Mouse (Mus musculus): ENCODE results near the gene Wbp1. TPM values are rescaled to one million over a fixed set of nuclear protein-coding genes. Genes with fewer than 3 reads are reported as not detected.
A peak's percentile ranks its signal among the peaks of the same experiment; 100 is the strongest.

Wbp1 gene
- total and polyA plus RNA-seq, 3 experiments, result 42.4 to 72.8 TPM; not detected in 1

- TF ChIP-seq E2F4 (IDR thresholded peaks at IDR 0.05; ENCODE audit: borderline replicate concordance, low read depth, low read length) (peak; percentile 66; the same call in 1 of the 2 replicates), MAZ (IDR thresholded peaks at IDR 0.05; ENCODE audit: low read depth, low read length) (peak; percentile 74), TCF12 (IDR thresholded peaks at IDR 0.05; ENCODE audit: low read depth, low read length) (no peak), POLR2AphosphoS5 (IDR thresholded peaks at IDR 0.05; ENCODE audit: borderline replicate concordance, low read depth, low read length) (no peak), POLR2A (IDR thresholded peaks at IDR 0.05; ENCODE audit: control insufficient read depth in 1 of 2, insufficient read depth in 1 of 2, low read depth in 1 of 2, low read length in 2 of 2, poor library complexity in 1 of 2) (peak in 1 of 2 experiments; percentile 65; a peak in 1 of 4 replicates), JUND (IDR thresholded peaks at IDR 0.05; ENCODE audit: low read depth, low read length) (no peak), USF2 (IDR thresholded peaks at IDR 0.05; ENCODE audit: borderline replicate concordance in 1 of 2, insufficient read depth in 1 of 2, low read depth in 1 of 2, low read length in 2 of 2) (no peak), MEF2A (IDR thresholded peaks at IDR 0.05; ENCODE audit: extremely low read depth, insufficient replicate concordance, low read depth, low read length, poor library complexity, severe bottlenecking) (no peak), UBTF (IDR thresholded peaks at IDR 0.05; ENCODE audit: borderline replicate concordance, insufficient read depth, low read depth, low read length) (no peak)
These were observed 43.0 kb downstream of the Wbp1 start (continued) for GRCm38 (mm10) chr6:83078324-83078858.

GRCm38 (mm10) chr6:83077630-83078323, 43.6 kb downstream of the Wbp1 start, which contains the start of gene Pcgf1:
Gene Pcgf1, plus strand, starts transcription at chr6:83077869.
- TF ChIP-seq UBTF (IDR thresholded peaks at IDR 0.05; ENCODE audit: borderline replicate concordance, insufficient read depth, low read depth, low read length) (peak; percentile 78; the same call in 1 of the 2 replicates), MXI1 (IDR thresholded peaks at IDR 0.05; ENCODE audit: low read depth, low read length) (peak; percentile 34; the same call in 1 of the 2 replicates), NRF1 (IDR thresholded peaks at IDR 0.05; ENCODE audit: insufficient read depth, low read depth, low read length, poor library complexity, severe bottlenecking) (peak; percentile 25; the same call in 1 of the 2 replicates), HCFC1 (IDR thresholded peaks at IDR 0.05; ENCODE audit: low read depth, low read length) (0 out of 2 replicates have a peak, but pooled peaks have one; percentile 43), POLR2AphosphoS2 (IDR thresholded peaks at IDR 0.05; ENCODE audit: low read length) (no peak), POLR2A (IDR thresholded peaks at IDR 0.05; ENCODE audit: control insufficient read depth in 1 of 2, insufficient read depth in 1 of 2, low read depth in 1 of 2, low read length in 2 of 2, poor library complexity in 1 of 2) (no peak; a peak in 1 of 4 replicates)
- peak; percentile 57 for DNase-seq (ENCODE audit: low read depth, low spot score)
- Histone ChIP-seq H3K27me3 (ENCODE audit: control insufficient read depth in 1 of 2, insufficient read depth in 2 of 2, low read length in 2 of 2) (no peaks in the 10 kb centered on the region), H3K4me1 (ENCODE audit: control insufficient read depth in 1 of 2, insufficient read depth in 2 of 2, low read length in 2 of 2) (peaks cover 0 to 13% of the 10 kb centered on the region in 2 experiments; a peak in 2 of 4 replicates), H3K4me3 (ENCODE audit: control insufficient read depth in 1 of 2, insufficient read depth in 1 of 2, low read depth in 2 of 2, low read length in 2 of 2) (peak within 1 kb of the TSS; percentile 78 to 88), H3K36me3 (ENCODE audit: control insufficient read depth in 1 of 2, insufficient read depth in 2 of 2, low read length in 2 of 2) (peaks cover 0 to 9% of the 10 kb centered on the region in 2 experiments; a peak in 2 of 4 replicates), H3K9me3 (replicated peaks; ENCODE audit: insufficient read depth, low read length) (no peaks in the 10 kb centered on the region), H3K9ac (ENCODE audit: control insufficient read depth, low read depth, low read length, poor library complexity, severe bottlenecking) (peak within 1 kb of the TSS; percentile 96), H3K79me2 (ENCODE audit: control insufficient read depth, insufficient read depth, low read length, poor library complexity) (peaks cover 11% of the 10 kb centered on the region), H3K27ac (ENCODE audit: control insufficient read depth, low read depth, low read length) (peak within 1 kb of the TSS; percentile 89)

Measured in MEL (cell line).